Mouse (Mus musculus): Measurements from ENCODE around the gene Cbx8. TPM values are rescaled to one million over a fixed set of nuclear protein-coding genes. Genes with fewer than 3 reads are reported as not detected.

Gene Cbx8
- polyA plus RNA-seq, 1 experiment from 2014 or later: 13.0 TPM

GRCm38 (mm10) chr11:119000877-119001276 is 39.9 kb downstream of the Cbx8 start:
- Histone ChIP-seq H3K27me3 (peaks cover 29% of the 10 kb centered on the region), H3K27ac (no peak overlapping the region), H3K9ac (replicated peaks) (no peak overlapping the region), H3K4me2 (no peak overlapping the region), H3K4me1 (replicated peaks) (peaks cover 13% of the 10 kb centered on the region), H3K4me3 (replicated peaks) (no peak overlapping the region), H3K36me3 (no peaks in the 10 kb centered on the region), H3K9me3 (peaks cover 4% of the 10 kb centered on the region; the same call in 1 of the 2 replicates)
- 63% methylated on average over 2 of the region's 2 CpGs for WGBS
- no peak for ATAC-seq (ENCODE audit: insufficient number of reproducible peaks, insufficient read depth, low FRiP score, low TSS enrichment, low read depth)

- Histone ChIP-seq H3K36me3 (no peaks in the 10 kb centered on the region), H3K4me3 (replicated peaks) (peak overlapping the region; percentile 18; the same call in 1 of the 2 replicates), H3K9me3 (peaks cover 4% of the 10 kb centered on the region; the same call in 1 of the 2 replicates), H3K4me1 (replicated peaks) (peaks cover 18% of the 10 kb centered on the region), H3K27me3 (peaks cover 27% of the 10 kb centered on the region), H3K27ac (no peak overlapping the region), H3K4me2 (peak overlapping the region; percentile 59), H3K9ac (replicated peaks) (0 out of 2 replicates have a peak overlapping the region, but pooled peaks have one; percentile 8)
- 4% methylated on average over 26 of the region's 26 CpGs for WGBS
- ATAC-seq (ENCODE audit: insufficient number of reproducible peaks, insufficient read depth, low FRiP score, low TSS enrichment, low read depth): no peak; the same call in 1 of the 2 replicates
These were observed 41.4 kb downstream of the Cbx8 start for GRCm38 (mm10) chr11:118999361-118999804.

GRCm38 (mm10) chr11:118998540-118999265 is 42.1 kb downstream of the Cbx8 start:
- Histone ChIP-seq H3K4me1 (replicated peaks) (peaks cover 18% of the 10 kb centered on the region), H3K27ac (no peak overlapping the region), H3K4me3 (replicated peaks) (peak overlapping the region; percentile 30), H3K27me3 (peaks cover 24% of the 10 kb centered on the region), H3K9me3 (peaks cover 4% of the 10 kb centered on the region; the same call in 1 of the 2 replicates), H3K4me2 (peak overlapping the region; percentile 59), H3K9ac (replicated peaks) (no peak overlapping the region), H3K36me3 (no peaks in the 10 kb centered on the region)
- ATAC-seq (ENCODE audit: insufficient number of reproducible peaks, insufficient read depth, low FRiP score, low TSS enrichment, low read depth): peak; percentile 45; the same call in 1 of the 2 replicates
- WGBS: 10% methylated on average over 30 of the region's 30 CpGs

GRCm38 (mm10) chr11:118997182-118997581 is 43.6 kb downstream of the Cbx8 start:
- Histone ChIP-seq H3K27me3 (peaks cover 21% of the 10 kb centered on the region), H3K27ac (no peak overlapping the region)

GRCm38 (mm10) chr11:118995448-118995847 is 45.3 kb downstream of the Cbx8 start:
- no peak for ATAC-seq (ENCODE audit: insufficient number of reproducible peaks, insufficient read depth, low FRiP score, low TSS enrichment, low read depth)
- Histone ChIP-seq H3K4me3 (replicated peaks) (no peak overlapping the region), H3K4me1 (replicated peaks) (peaks cover 18% of the 10 kb centered on the region), H3K27ac (0 out of 2 replicates have a peak overlapping the region, but pooled peaks have one; percentile 1), H3K9ac (replicated peaks) (no peak overlapping the region), H3K27me3 (peaks cover 21% of the 10 kb centered on the region), H3K9me3 (no peaks in the 10 kb centered on the region), H3K4me2 (no peak overlapping the region), H3K36me3 (no peaks in the 10 kb centered on the region)
- 30% methylated on average over 4 of the region's 4 CpGs for WGBS

More at GRCm38 (mm10) chr11:118997182-118997581, 43.6 kb downstream of the Cbx8 start:
- WGBS: 79% methylated on average over 3 of the region's 3 CpGs
- peaks cover 4% of the 10 kb centered on the region; the same call in 1 of the 2 replicates for H3K9me3 ChIP-seq
- H3K9ac ChIP-seq (replicated peaks): no peak overlapping the region
- H3K4me1 ChIP-seq (replicated peaks): peaks cover 18% of the 10 kb centered on the region
- no peaks in the 10 kb centered on the region for H3K36me3 ChIP-seq
- H3K4me3 ChIP-seq (replicated peaks): no peak overlapping the region
- H3K4me2 ChIP-seq: no peak overlapping the region
- no peak for ATAC-seq (ENCODE audit: insufficient number of reproducible peaks, insufficient read depth, low FRiP score, low TSS enrichment, low read depth)

GRCm38 (mm10) chr11:118992781-118993180 is 48.0 kb downstream of the Cbx8 start:
- ATAC-seq (ENCODE audit: insufficient number of reproducible peaks, insufficient read depth, low FRiP score, low TSS enrichment, low read depth): no peak
- 61% methylated on average over 3 of the region's 3 CpGs for WGBS
- Histone ChIP-seq H3K4me1 (replicated peaks) (0 out of 2 replicates have a peak, but pooled peaks cover 5% of the 10 kb centered on the region), H3K9ac (replicated peaks) (no peak overlapping the region), H3K27me3 (peaks cover 8% of the 10 kb centered on the region), H3K4me3 (replicated peaks) (no peak overlapping the region), H3K9me3 (no peaks in the 10 kb centered on the region), H3K4me2 (no peak overlapping the region), H3K27ac (no peak overlapping the region), H3K36me3 (no peaks in the 10 kb centered on the region)

- 85% methylated on average over 10 of the region's 10 CpGs for WGBS
- H3K4me2 ChIP-seq: no peak within 1 kb of the TSS
- H3K4me3 ChIP-seq (replicated peaks): no peak within 1 kb of the TSS
- H3K27ac ChIP-seq: no peak within 1 kb of the TSS
- H3K27me3 ChIP-seq: peaks cover 9% of the 10 kb centered on the region
- H3K36me3 ChIP-seq: no peaks in the 10 kb centered on the region
- H3K9ac ChIP-seq (replicated peaks): no peak within 1 kb of the TSS
- no peaks in the 10 kb centered on the region for H3K9me3 ChIP-seq
- no peaks in the 10 kb centered on the region for H3K4me1 ChIP-seq (replicated peaks)
- ATAC-seq (ENCODE audit: insufficient number of reproducible peaks, insufficient read depth, low FRiP score, low TSS enrichment, low read depth): no peak
These were observed 52.8 kb downstream of the Cbx8 start, which contains the start of gene Enpp7 for GRCm38 (mm10) chr11:118987999-118988398. TSS of gene Enpp7 (plus strand) at chr11:118988188.

Other genes starting within 250 kb of the Cbx8 start
- 3.5 and 3.9 TPM in 2 replicates for gene Rbfox3, start 129.4 kb downstream of the Cbx8 start, polyA plus RNA-seq (2016; fragmentation: Nextera tagmentation; extraction: Ambion mirVana)
- gene Enpp7, start 52.8 kb downstream of the Cbx8 start, polyA plus RNA-seq (2016; fragmentation: Nextera tagmentation; extraction: Ambion mirVana): not detected in 2 replicates
- 121 and 122 TPM in 2 replicates for gene Cbx2, start 18.0 kb downstream of the Cbx8 start, polyA plus RNA-seq (2016; fragmentation: Nextera tagmentation; extraction: Ambion mirVana)
- gene Cbx4, start 45.3 kb upstream of the Cbx8 start, polyA plus RNA-seq (2016; fragmentation: Nextera tagmentation; extraction: Ambion mirVana): 9.8 and 12.5 TPM in 2 replicates
- gene Tbc1d16, start 187.5 kb upstream of the Cbx8 start, polyA plus RNA-seq (2016; fragmentation: Nextera tagmentation; extraction: Ambion mirVana): 17.4 and 22.2 TPM in 2 replicates
- 8.7 and 8.8 TPM in 2 replicates for gene Ccdc40, start 187.6 kb upstream of the Cbx8 start, polyA plus RNA-seq (2016; fragmentation: Nextera tagmentation; extraction: Ambion mirVana)
- gene Gaa, start 226.9 kb upstream of the Cbx8 start, polyA plus RNA-seq (2016; fragmentation: Nextera tagmentation; extraction: Ambion mirVana): 39.4 and 43.4 TPM in 2 replicates